Mouse (Mus musculus) liver, embryonic 11.5 days (tissue): ENCODE data around the gene Fam43b. TPM values are rescaled to one million over a fixed set of nuclear protein-coding genes. Genes with fewer than 3 reads are reported as not detected.

Source experiments
- ATAC-seq: fragments of 200-750 bp; cut with Nextera tagmentation; replicated peaks from 2 replicates; pipeline ENCODE4 v1.8.0; 2017; ENCODE audit warnings: moderate number of reproducible peaks, mild to moderate bottlenecking, moderate TSS enrichment, moderate library complexity; ENCODE audit not compliant: low FRiP score
- DNase-seq: peaks from one replicate; pipeline ENCODE4 v3.0.0-alpha.2; 2017; ENCODE audit warnings: low spot score
- H3K27ac ChIP-seq: fragments of 300-500 bp; sonication (generic); 2 replicates; pipeline ENCODE4 v1.5.1; 2014; ENCODE audit warnings: mild to moderate bottlenecking, low read depth, low read length, control low read depth
- H3K27me3 ChIP-seq: fragments of 300-500 bp; sonication (generic); replicated peaks from 2 replicates; pipeline ENCODE4 v1.6.1; 2014; ENCODE audit warnings: low read length, mixed read lengths; ENCODE audit not compliant: control insufficient read depth, insufficient read depth
- H3K36me3 ChIP-seq: fragments of 300-500 bp; sonication (generic); 2 replicates; pipeline ENCODE4 v1.6.1; 2014; ENCODE audit warnings: mild to moderate bottlenecking, low read length, moderate library complexity, mixed read lengths; ENCODE audit not compliant: control insufficient read depth, insufficient read depth
- H3K4me1 ChIP-seq: fragments of 300-500 bp; sonication (generic); replicated peaks from 2 replicates; pipeline ENCODE4 v1.6.1; 2014; ENCODE audit warnings: low read length, mixed read lengths; ENCODE audit not compliant: control insufficient read depth, insufficient read depth
- H3K4me2 ChIP-seq: fragments of 300-500 bp; sonication (generic); 2 replicates; pipeline ENCODE4 v1.6.1; 2014; ENCODE audit warnings: mild to moderate bottlenecking, control low read depth, moderate library complexity
- H3K4me3 ChIP-seq: fragments of 300-500 bp; sonication (generic); 2 replicates; pipeline ENCODE4 v1.5.1; 2014; ENCODE audit warnings: low read depth, low read length, control low read depth
- H3K9ac ChIP-seq: fragments of 300-500 bp; sonication (generic); 2 replicates; pipeline ENCODE4 v1.6.1; 2014; ENCODE audit warnings: low read depth, low read length, control low read depth
- H3K9me3 ChIP-seq: fragments of 300-500 bp; sonication (generic); 2 replicates; pipeline ENCODE4 v1.6.1; 2016; ENCODE audit warnings: low read length, inconsistent platforms, mixed read lengths; ENCODE audit not compliant: control insufficient read depth
- WGBS: fragments of 180-500 bp; shearing (Covaris S2); extraction: QIAGEN DNeasy Blood & Tissue Kit; methylation state at CpG from one replicate; pipeline ENCODE4 v1.1.7; 2014; 5-methylcytosine and 5-hydroxymethylcytosine counted together
- polyA plus RNA-seq: library from polyadenylated mRNA; unstranded; fragments of >200 nt; fragmentation: Nextera tagmentation; extraction: Ambion mirVana; gene quantifications from 2 replicates; pipeline ENCODE4 v1.2.1, GENCODE M21; 2014

Fam43b gene
- polyA plus RNA-seq, 1 experiment from 2014 or later: 0.21 TPM

DNA sequence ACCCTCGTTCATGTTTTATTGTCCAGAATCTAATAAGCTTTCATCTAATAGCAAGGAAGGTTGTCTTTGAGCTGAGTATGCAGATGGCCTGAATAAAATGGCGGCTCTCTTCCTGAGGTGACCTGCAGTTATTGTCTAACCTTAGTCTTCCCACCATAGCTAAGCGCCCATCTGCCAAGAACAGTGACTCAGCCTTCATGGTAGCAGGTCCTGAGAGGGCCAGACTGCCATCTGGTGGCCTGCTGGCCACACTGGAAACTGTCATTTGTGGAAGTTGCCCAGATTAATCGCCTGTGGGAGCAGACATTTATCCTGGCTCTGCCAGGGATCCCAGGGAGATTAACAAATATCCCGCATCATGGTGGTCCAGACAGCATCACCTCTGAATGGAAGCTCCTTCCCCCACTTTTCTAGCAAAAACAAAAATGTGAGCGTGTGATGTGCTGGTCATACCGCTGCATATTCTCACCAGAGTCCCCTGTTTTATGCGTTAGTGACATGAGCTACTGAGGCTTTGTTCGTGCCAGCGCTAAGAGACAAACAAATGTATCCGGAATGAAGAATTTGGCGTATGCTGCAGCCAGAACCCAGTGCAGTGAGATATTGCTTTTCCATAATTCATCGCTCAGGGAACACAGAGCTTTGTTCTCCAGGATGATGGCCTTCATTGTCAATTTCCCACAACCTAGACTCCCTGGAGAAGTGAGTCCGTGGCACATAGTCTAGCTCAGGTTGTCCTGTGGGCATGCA lies 17.1 kb downstream of the Fam43b start:
- no peaks in the 10 kb centered on the region for H3K9me3 ChIP-seq
- H3K27me3 ChIP-seq: 0 out of 2 replicates have a peak, but pooled peaks cover 4% of the 10 kb centered on the region
- 55% methylated on average over 14 of the region's 14 CpGs for whole genome bisulfite sequencing
- no peak overlapping the region for H3K9ac ChIP-seq
- no peak for ATAC-seq
- no peak overlapping the region for H3K4me3 ChIP-seq
- DNase-seq: no peak
- no peak overlapping the region for H3K4me2 ChIP-seq
- no peak overlapping the region for H3K27ac ChIP-seq
- no peaks in the 10 kb centered on the region for H3K36me3 ChIP-seq
- no peaks in the 10 kb centered on the region for H3K4me1 ChIP-seq

DNA sequence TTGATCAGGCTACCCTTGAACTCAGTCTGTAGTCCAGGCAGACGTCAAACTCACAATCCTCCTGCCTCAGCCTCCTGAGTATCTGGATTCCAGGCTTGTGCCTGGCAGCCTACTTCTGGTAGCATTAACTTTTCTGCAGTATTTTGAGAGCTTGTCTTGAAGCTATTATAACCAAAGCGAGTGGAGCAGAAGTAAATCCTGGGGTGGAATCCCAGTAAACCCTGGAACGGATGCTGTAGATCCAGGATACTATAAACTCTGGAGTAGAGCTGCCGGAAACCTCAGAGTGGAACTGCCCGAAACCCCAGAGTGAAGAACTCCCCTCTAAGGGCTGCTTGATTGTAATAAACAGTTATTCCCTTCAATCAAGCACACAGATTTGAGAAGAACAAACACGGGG lies 18.8 kb downstream of the Fam43b start:
- no peak for DNase-seq
- H3K4me3 ChIP-seq: no peak overlapping the region
- 47% methylated on average over 6 of the region's 6 CpGs for WGBS
- H3K36me3 ChIP-seq: no peaks in the 10 kb centered on the region
- H3K9me3 ChIP-seq: no peaks in the 10 kb centered on the region
- H3K4me2 ChIP-seq: no peak overlapping the region
- 0 out of 2 replicates have a peak, but pooled peaks cover 4% of the 10 kb centered on the region for H3K27me3 ChIP-seq
- no peak overlapping the region for H3K27ac ChIP-seq
- no peak overlapping the region for H3K9ac ChIP-seq
- no peaks in the 10 kb centered on the region for H3K4me1 ChIP-seq
- ATAC-seq: no peak

DNA sequence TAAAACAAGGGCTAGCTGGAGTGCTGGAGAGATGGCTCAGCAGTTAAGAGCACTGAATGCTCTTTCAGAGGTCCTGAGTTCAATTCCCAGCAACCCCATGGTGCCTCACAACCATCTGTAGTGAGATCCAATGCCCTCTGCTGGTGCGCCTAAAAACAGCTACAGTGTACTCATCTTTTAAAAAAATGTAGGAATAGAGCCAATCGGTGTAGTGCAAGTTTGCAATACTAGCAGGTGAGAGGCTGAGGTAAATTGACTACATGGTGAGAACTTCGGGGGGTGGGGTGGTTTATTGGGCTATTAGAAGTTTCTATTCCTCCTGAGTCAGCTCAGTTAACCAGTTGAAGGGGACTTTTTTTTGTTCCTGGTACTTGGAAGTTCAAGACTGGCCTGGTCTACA lies 21.2 kb downstream of the Fam43b start:
- Histone ChIP-seq H3K4me2 (no peak overlapping the region), H3K36me3 (no peaks in the 10 kb centered on the region), H3K27ac (no peak overlapping the region), H3K9me3 (no peaks in the 10 kb centered on the region), H3K4me1 (no peaks in the 10 kb centered on the region), H3K9ac (no peak overlapping the region), H3K4me3 (no peak overlapping the region), H3K27me3 (no peaks in the 10 kb centered on the region)
- DNase-seq (no peak), ATAC-seq (no peak)
- 74% methylated on average over 3 of the region's 3 CpGs for WGBS

DNA sequence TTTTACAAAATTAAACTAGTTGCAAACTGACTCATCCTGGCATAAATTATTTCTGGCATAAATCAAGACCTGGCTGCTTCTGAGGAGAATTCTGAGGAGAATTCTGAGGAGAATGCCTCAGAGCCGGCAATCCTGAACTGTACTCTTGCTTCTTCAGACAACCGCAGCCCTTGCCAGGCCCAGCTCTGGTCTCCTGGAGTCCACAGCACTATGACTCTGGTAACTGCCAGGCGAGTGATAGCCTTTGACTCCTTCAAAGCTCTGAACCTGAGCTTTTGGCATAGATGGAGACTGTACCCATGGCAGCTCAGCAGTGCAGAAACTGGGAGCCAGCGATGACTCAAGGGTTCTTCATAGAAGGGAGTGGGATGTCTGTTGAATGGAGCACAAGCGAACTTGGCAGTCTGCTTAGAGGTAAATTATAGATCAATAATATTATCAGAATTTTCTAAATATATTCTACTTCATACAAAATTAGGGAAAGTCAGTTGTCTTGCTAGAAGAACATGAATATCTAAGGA lies 25.3 kb downstream of the Fam43b start:
- WGBS: 80% methylated on average over 5 of the region's 5 CpGs
- H3K36me3 ChIP-seq: no peaks in the 10 kb centered on the region

DNA sequence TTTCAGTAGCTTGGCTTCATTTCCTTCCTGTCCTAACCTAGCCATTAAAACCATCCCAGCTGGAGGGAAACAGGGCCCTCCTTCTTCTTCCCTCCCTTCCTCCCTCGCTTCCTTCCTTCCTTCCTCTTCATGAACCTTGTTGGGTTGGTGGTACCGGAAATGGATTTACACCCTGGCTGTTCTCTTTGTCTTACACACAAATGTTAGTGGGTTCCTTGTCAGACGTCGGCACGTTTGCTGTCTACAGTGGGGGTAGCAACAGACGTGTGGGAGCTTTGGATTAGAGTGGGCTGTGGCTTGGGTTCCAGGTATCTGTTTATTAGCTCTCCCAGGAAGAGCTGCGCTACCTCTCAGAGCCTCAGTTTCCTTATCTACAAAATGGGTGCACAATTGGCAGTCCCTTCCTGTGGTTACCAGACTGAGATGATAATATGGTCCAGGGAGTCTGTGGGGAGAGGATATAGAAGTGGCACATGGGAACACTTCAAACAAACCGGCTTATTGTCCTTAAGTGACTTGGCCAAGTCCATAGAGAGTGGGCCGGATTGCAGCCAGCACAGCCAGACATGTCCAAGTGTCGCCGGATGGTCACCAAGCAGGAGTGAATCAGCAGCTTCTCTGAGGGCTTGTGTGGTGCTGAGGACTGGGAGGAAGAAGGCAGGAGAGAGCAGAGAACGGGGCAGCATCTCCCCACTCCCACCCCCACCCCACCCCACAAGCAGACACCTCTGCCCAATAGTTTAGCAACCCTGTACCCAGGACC lies 27.6 kb downstream of the Fam43b start:
- ATAC-seq (no peak), DNase-seq (no peak)
- H3K4me1 ChIP-seq: peaks cover 16% of the 10 kb centered on the region
- no peaks in the 10 kb centered on the region for H3K9me3 ChIP-seq
- WGBS: 47% methylated on average over 12 of the region's 12 CpGs
- peaks cover 7% of the 10 kb centered on the region for H3K27me3 ChIP-seq
- no peak overlapping the region for H3K9ac ChIP-seq
- H3K4me2 ChIP-seq: peak overlapping the region; percentile 84
- H3K27ac ChIP-seq: no peak overlapping the region
- 0 out of 2 replicates have a peak overlapping the region, but pooled peaks have one; percentile 53 for H3K4me3 ChIP-seq
- H3K36me3 ChIP-seq: no peaks in the 10 kb centered on the region

More for the DNA sequence above, 25.3 kb downstream of the Fam43b start:
- no peaks in the 10 kb centered on the region for H3K9me3 ChIP-seq
- ATAC-seq (no peak), DNase-seq (no peak)
- peaks cover 16% of the 10 kb centered on the region for H3K4me1 ChIP-seq
- peaks cover 7% of the 10 kb centered on the region for H3K27me3 ChIP-seq
- H3K9ac ChIP-seq: no peak overlapping the region
- no peak overlapping the region for H3K4me2 ChIP-seq
- no peak overlapping the region for H3K4me3 ChIP-seq
- H3K27ac ChIP-seq: no peak overlapping the region

DNA sequence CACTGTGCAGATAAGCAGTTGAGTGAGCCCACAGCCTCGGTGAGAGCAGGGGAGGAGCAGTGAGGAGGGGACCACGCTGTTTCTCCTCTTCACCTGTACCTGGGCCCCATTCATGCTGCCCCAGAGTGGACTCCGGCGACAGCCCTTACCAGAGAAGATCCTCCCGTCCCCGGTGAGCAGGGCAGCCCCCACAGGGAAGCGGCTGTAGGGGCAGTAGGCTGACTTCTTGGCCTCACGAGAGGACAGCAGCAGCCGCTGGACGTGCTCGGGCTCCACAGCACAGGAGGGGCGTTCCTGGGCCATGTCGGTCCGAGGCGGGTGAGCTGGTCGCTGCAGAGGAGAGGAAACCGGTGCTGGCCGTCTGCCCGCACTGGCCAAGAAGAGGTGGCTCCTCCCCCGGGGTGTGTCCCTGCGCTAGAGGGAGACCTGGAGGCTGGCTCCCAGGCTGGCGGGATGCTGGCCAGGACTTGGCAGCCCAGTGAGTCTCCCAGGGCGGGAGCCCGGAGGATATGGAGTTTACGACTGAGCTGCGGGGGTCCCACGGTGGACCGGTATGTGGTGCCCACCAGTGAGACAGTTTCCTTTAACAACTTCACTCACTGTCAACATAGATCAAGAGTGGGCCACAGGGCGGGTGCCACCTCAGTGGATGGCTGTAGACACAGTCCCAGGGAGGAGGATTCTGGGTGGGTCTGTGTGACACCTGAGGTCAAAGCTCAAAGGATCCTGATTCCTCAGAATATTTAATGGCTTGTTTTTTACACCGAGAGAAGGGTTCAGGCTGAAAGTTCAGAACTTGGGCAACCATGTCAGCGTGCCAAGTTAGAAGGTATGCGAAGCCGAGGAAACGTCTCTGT lies 28.5 kb downstream of the Fam43b start, which contains the start of gene Cda:
Cda (minus strand) TSS at position 352 of the 857 bp plus-strand sequence.
- Histone ChIP-seq H3K4me3 (peak within 1 kb of the TSS; percentile 53), H3K4me1 (peaks cover 16% of the 10 kb centered on the region), H3K36me3 (no peaks in the 10 kb centered on the region), H3K27me3 (peaks cover 7% of the 10 kb centered on the region), H3K27ac (no peak within 1 kb of the TSS), H3K4me2 (peak within 1 kb of the TSS; percentile 84), H3K9me3 (no peaks in the 10 kb centered on the region), H3K9ac (peak within 1 kb of the TSS; percentile 43; the same call in 1 of the 2 replicates)
- peak; percentile 65 for ATAC-seq
- WGBS: 7% methylated on average over 34 of the region's 34 CpGs
- DNase-seq: peak; percentile 79

DNA sequence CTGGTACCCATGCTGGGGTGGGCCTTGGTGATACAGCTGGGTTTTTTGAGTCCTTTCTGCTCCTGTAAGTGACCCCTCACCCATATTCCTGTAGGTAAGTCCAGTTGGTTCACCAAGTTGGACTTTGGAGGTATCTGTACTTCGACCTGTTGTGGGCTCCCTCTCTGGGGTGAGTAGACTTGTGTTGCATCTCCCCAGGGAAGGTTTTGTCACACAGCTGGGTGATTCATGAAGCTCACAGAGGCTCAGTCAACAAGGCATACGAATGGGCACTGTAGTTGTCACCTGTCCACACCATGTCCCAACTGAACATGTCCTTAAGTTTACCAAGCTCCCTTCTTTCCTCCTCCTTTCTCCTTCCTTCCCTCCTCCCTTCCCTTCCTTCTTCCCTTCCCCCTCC lies 29.8 kb downstream of the Fam43b start:
- ATAC-seq (no peak), DNase-seq (no peak)
- Histone ChIP-seq H3K4me2 (no peak overlapping the region), H3K4me3 (no peak overlapping the region), H3K9me3 (no peaks in the 10 kb centered on the region), H3K36me3 (no peaks in the 10 kb centered on the region), H3K27ac (no peak overlapping the region), H3K9ac (no peak overlapping the region), H3K27me3 (peaks cover 7% of the 10 kb centered on the region), H3K4me1 (peaks cover 16% of the 10 kb centered on the region)
- 65% methylated on average over 2 of the region's 2 CpGs for WGBS

DNA sequence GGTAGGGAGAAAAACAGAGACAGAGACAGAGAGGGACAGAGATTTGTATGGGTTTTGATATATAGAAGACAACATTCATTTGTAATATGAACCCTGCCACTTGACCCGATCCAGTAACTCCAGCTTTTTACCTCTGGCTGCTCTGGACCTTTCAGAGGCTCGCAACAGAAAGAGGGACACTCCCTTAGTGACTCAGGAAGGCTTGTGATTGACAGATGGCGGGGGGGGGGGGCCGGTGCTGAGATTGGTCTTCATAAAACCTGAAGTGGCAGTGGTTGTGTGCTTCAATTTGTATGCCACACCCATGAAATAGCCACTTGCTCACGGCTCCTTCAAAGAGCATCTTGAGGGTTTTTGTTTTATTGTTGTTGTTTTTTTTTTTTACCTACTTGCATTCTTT lies 32.8 kb downstream of the Fam43b start:
- Histone ChIP-seq H3K9ac (no peak overlapping the region), H3K4me3 (no peak overlapping the region), H3K36me3 (no peaks in the 10 kb centered on the region), H3K4me1 (peaks cover 12% of the 10 kb centered on the region), H3K27me3 (peaks cover 7% of the 10 kb centered on the region), H3K4me2 (no peak overlapping the region), H3K9me3 (no peaks in the 10 kb centered on the region), H3K27ac (no peak overlapping the region)
- ATAC-seq: no peak
- DNase-seq: no peak
- 67% methylated on average over 5 of the region's 5 CpGs for WGBS
